Mouse (Mus musculus): ENCODE measurements around the gene Usp32.

The Usp32 gene

GRCm38 (mm10) chr11:85123267-85123992 lies 16.5 kb downstream of the Usp32 start:
- DNase-seq: no peak

DNA sequence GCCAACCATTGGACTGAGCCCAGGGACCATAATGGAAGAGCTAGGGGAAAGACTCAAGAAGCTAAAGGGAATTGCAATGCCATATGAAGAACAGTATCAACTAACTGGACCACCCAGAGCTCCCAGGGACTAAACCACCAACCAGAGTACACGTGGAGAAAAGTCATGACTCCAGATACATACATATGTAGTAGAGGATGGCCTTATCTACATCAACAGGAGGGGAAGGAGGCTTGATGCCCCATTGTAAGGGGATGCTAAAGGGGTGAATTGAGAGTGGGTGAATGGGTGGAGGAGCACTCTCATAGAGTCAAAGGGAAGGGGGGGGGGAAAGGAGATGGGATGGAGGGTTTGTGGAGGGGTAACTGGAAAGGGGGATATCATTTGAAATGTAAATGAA lies 17.9 kb downstream of the Usp32 start:
- no peak for DNase-seq

DNA sequence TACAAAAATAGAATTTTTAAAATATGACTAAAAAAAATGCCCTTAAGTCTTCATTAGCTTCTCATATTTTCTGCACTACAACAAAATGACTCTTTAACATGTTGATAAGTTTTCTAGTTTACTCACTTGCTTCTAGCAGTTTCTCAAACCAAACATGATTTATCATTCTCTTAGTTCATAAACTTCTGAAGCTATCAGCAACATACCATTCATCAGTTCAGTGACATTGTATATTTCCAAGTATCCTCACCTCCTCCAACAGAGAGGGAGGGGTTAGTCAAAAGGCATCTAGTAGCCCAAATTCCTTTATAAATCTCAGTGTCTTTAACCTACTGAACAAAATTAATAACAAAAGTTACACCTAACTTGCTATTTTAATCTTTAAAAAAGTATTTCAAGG lies 22.8 kb downstream of the Usp32 start:
- DNase-seq: no peak

- no peak for DNase-seq
Observed at GRCm38 (mm10) chr11:85116084-85116844, 23.7 kb downstream of the Usp32 start.

DNA sequence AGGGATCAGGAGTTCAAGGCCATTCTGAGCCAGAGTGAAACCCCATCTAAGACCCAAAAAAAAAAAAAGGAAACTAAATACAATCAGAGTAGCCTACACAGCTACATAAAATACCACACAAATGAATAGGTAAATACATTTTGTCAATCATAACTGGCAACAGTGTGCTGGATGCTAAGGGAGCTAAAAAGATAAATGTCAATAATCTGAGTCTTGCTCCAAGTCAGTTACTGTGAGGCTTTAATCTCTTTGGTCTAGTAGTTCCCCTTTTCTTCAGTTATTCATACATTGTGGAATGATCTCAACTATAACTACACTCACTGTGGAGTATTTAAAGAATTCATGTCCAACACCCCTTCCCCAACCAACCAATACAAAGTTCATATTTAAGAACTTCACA lies 30.0 kb downstream of the Usp32 start:
- DNase-seq: no peak

- DNase-seq: no peak
Observed at GRCm38 (mm10) chr11:85107217-85107616, 32.7 kb downstream of the Usp32 start.

DNA sequence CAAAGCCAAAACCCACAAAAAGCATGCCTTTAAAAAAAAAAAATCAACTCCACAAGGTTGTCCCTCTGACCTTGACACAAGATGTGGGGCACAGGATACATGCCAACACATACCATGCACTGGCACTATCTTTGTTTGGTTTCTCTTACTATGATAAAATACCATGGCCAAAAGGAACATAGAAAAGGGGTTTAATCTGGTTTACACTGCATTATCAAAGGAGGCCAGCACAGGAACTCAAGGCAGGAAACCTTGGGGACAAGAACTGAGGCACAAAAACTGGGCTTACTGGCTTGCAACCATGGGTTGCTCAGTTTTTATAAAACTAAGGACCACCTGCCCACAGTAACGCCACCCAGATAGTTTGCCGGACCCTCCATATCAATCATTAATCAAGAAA lies 34.1 kb downstream of the Usp32 start:
- no peak for DNase-seq

DNA sequence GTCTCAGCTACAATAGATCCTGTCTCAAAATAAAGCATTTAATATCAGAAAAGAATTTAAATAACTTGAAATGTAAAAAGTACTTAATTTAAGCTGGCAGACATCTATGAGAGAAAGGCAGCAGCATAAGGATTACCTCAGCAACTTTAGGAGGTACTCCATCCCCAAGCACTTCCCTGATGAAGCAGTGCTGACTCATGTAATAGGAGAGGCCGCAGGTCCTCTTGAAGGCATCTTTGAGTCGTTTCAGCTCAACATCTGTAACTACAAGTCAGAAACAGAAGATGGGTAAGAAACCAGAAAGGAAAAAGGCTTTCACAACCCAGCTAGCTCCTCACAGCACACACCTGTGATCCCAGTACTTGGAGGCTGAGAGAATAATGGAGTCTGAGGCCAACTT lies 36.2 kb downstream of the Usp32 start:
- DNase-seq: no peak

- DNase-seq: no peak
Observed at GRCm38 (mm10) chr11:85095116-85095515, 44.8 kb downstream of the Usp32 start.

- DNase-seq: no peak
Observed at GRCm38 (mm10) chr11:85086253-85086652, 53.7 kb downstream of the Usp32 start.

DNA sequence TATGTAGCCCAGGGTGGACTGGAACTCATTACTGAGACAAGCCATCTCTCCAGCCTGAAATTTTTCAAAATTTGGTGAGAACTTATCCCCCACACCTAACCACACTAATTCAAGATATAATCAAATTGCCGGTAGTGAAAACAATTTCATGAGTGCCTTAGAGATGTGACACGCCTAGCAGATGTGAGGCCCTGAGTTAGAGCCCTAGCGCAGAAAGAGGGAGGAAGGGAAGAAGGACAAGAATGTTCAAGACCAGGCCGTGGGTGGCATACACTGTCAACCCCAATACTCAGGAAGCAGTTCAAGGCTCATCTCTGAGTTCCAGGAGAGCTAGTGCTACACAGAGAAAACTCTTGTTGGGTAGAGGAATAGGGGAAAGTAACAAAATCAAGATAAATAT lies 72.1 kb downstream of the Usp32 start:
- no peak for DNase-seq

GRCm38 (mm10) chr11:85058562-85058961 lies 81.4 kb downstream of the Usp32 start:
- DNase-seq: no peak

- DNase-seq: no peak
Observed at GRCm38 (mm10) chr11:85057544-85057943, 82.4 kb downstream of the Usp32 start.

- no peak for DNase-seq
Observed at GRCm38 (mm10) chr11:85056901-85057300, 83.1 kb downstream of the Usp32 start.

DNA sequence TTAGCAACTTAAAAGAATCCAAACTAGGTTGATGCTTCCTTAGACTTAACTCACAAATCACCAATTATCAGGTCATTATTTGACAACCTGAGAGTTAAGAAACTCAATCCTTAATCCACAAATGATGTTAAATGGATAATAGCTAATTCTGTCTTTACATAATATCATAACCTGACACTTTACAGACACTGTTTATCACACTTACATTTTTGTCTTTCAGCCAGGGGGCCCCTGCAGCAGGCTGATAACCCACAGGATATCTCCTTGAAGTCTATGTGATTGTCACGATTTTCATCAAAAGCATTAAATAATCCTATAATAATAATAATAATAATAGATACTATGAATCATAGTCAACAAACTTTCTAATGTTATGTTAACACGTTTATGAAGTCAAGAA lies 84.4 kb downstream of the Usp32 start:
- DNase-seq: no peak

- no peak for DNase-seq
Observed at GRCm38 (mm10) chr11:85039256-85039655, 100.7 kb downstream of the Usp32 start.

DNA sequence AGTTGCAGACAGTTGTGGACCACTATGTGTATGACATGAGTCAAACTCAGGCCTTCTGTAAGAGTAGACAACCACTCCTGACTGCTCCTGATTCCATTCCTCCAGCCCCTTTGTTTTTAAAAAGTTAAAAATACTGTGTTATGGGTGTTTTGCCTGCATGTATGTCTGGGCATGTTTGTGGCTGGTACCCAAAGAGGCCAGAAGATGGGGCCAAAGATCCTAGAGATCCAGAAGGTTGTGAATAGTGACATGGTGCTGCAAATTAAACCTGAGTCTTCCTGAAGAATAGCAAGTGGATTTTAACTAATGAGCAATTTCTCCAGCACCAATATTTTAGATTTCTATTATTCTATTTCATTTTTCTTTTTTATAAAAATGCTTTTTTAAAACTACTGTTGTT lies 126.8 kb downstream of the Usp32 start:
- DNase-seq: peak; percentile 11

- DNase-seq: no peak
Observed at GRCm38 (mm10) chr11:85003566-85003965, 136.4 kb downstream of the Usp32 start.

DNA sequence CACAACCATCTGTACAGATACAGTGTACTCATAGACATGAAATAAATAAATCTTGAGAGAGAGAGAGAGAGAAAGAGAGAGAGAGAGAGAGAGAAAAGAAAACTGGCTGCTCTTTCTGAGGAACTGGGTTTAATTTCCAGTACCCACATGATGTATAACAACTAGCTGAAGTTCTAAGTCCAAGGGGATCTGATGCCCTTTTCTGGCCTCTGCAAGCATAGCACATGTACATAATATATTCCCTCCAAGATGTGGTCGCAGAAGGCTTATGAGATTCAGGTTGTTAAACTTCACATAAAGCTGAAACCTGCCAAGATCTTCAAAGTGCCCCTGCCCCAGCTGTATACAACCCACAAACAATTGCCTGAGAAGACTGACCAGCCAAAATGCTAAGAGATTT lies 144.7 kb downstream of the Usp32 start:
- peak; percentile 11 for DNase-seq

GRCm38 (mm10) chr11:84992996-84993395 lies 147.0 kb downstream of the Usp32 start:
- DNase-seq: peak; percentile 28

DNA sequence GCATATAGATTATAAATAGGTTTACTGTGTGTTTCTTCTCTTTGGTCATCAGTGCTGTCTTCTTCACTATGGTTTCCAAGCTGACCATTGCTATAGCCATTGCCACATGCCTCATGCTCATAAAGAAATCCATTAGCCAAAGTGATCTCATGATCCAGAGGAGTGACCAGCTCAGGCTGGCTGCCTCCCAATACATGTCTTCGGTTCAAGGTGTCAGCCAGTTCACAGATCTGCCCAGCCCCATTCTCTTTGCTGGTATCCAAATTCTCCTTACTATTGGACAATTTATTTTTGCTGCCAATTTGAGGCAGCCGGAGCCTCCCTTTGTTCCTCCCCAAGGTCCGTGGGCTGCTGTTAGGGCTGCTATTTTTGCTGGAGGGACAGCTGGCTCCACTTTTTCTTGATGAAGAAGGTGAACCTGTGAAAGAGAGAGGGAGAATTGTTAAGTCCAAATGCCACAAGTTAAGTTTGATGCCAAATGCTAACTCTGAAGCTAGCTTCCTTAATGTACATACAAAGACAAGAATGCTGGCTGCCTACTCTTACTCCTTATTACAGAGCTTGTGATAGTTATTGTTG lies 151.5 kb downstream of the Usp32 start:
- DNase-seq: no peak

- DNase-seq: no peak
Observed at GRCm38 (mm10) chr11:84985421-84985820, 154.5 kb downstream of the Usp32 start.

DNA sequence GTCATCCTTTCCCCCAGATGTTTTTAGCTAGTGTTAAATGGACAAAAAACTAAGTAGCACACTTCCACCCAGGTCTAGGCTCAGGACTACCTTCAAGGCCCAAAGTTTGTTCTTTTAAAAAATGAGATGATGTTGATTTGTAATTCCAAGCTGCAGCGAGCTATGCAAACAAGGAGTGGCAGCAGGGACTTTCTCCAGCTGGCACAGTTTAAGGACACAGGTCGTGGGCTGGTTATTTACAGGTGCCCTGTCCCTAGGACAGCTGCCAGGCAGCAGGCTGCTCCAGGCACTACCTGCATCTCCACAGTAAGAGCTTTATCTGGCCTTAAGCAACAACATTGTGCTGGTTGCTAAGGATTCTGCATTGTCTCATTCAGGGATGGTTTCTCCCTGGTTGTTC lies 159.3 kb downstream of the Usp32 start:
- DNase-seq: no peak

DNA sequence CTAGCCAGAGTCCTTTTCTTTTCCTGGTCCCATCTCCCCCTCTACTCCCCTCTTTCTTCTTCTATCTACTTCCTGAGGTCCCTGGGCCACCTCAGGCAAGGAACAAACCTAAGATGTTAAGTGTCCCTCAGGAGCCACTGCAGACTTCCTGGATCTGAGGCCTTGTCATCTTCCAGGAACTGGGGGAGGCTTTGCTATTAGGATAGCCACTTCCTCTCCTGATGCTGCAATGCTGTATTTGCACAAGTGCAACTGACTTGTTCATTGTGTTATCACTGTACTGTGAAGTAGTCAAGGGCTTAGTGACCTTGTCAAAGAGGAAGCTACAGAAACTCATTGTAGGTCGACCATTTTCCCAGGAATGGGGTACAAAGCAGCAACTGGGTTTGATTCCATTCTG lies 160.6 kb downstream of the Usp32 start:
- no peak for DNase-seq
